Mouse (Mus musculus) lung, embryonic 15.5 days (tissue): ENCODE results near the gene Pdhx. TPM values are rescaled to one million over a fixed set of nuclear protein-coding genes. Genes with fewer than 3 reads are reported as not detected.
A peak's percentile ranks its signal among the peaks of the same experiment; 100 is the strongest.

Experiments used
- ATAC-seq: fragments of 200-750 bp; cut with Nextera tagmentation; 2 replicates; pipeline ENCODE4 v1.8.0; 2017; ENCODE audit warnings: moderate number of reproducible peaks, borderline replicate concordance; ENCODE audit not compliant: low FRiP score, low TSS enrichment; ENCODE audit errors: extremely low read depth
- H3K27ac ChIP-seq: fragments of 300-500 bp; sonication (generic); 2 replicates; pipeline ENCODE4 v1.5.1; 2015; ENCODE audit warnings: moderate library complexity, mild to moderate bottlenecking, inconsistent platforms
- H3K27me3 ChIP-seq: fragments of 300-500 bp; sonication (generic); 2 replicates; pipeline ENCODE4 v1.6.1; 2015; ENCODE audit warnings: inconsistent platforms
- H3K36me3 ChIP-seq: fragments of 300-500 bp; sonication (generic); 2 replicates; pipeline ENCODE4 v1.6.1; 2015; ENCODE audit warnings: inconsistent platforms
- H3K4me1 ChIP-seq: fragments of 300-500 bp; sonication (generic); 2 replicates; pipeline ENCODE4 v1.6.1; 2015; ENCODE audit warnings: inconsistent platforms
- H3K4me2 ChIP-seq: fragments of 300-500 bp; sonication (generic); 2 replicates; pipeline ENCODE4 v1.6.1; 2015; ENCODE audit warnings: inconsistent platforms, mild to moderate bottlenecking, moderate library complexity
- H3K4me3 ChIP-seq: fragments of 300-500 bp; sonication (generic); 2 replicates; pipeline ENCODE4 v1.5.1; 2015; ENCODE audit warnings: mild to moderate bottlenecking, inconsistent platforms
- H3K9ac ChIP-seq: fragments of 300-500 bp; sonication (generic); 2 replicates; pipeline ENCODE4 v1.6.1; 2015; ENCODE audit warnings: inconsistent platforms
- H3K9me3 ChIP-seq: fragments of 300-500 bp; sonication (generic); 2 replicates; pipeline ENCODE4 v1.6.1; 2016; ENCODE audit warnings: inconsistent platforms
- WGBS: fragments of 180-500 bp; shearing (Covaris S2); methylation state at CpG from one replicate; pipeline ENCODE4 v1.1.7; 2015; 5-methylcytosine and 5-hydroxymethylcytosine counted together
- polyA plus RNA-seq: library from polyadenylated mRNA; unstranded; fragments of >200 nt; fragmentation: Nextera tagmentation; extraction: Ambion mirVana; gene quantifications from 2 replicates; pipeline ENCODE4 v1.2.1, GENCODE M21; 2015

Gene Pdhx
- polyA plus RNA-seq, 1 experiment from 2014 or later: 40.6 TPM

- no peak overlapping the region for H3K4me2 ChIP-seq
- H3K9me3 ChIP-seq: no peaks in the 10 kb centered on the region
- no peaks in the 10 kb centered on the region for H3K27me3 ChIP-seq
- H3K4me1 ChIP-seq: peaks cover 7% of the 10 kb centered on the region; the same call in 1 of the 2 replicates
- 0 out of 2 replicates have a peak, but pooled peaks cover 4% of the 10 kb centered on the region for H3K36me3 ChIP-seq
- ATAC-seq: peak; percentile 89; the same call in 1 of the 2 replicates
- peak overlapping the region; percentile 57; the same call in 1 of the 2 replicates for H3K27ac ChIP-seq
- no peak overlapping the region for H3K9ac ChIP-seq
- 60% methylated on average over 19 of the region's 19 CpGs for WGBS
- no peak overlapping the region for H3K4me3 ChIP-seq
Measured at GRCm38 (mm10) chr2:103051937-103052893, 21.1 kb downstream of the Pdhx start.

GRCm38 (mm10) chr2:103045286-103045685, 28.0 kb downstream of the Pdhx start:
- no peak overlapping the region for H3K9ac ChIP-seq
- H3K4me2 ChIP-seq: no peak overlapping the region
- H3K9me3 ChIP-seq: no peaks in the 10 kb centered on the region
- H3K36me3 ChIP-seq: 0 out of 2 replicates have a peak, but pooled peaks cover 3% of the 10 kb centered on the region
- 95% methylated on average over 2 of the region's 2 CpGs for WGBS
- H3K27ac ChIP-seq: no peak overlapping the region
- H3K4me3 ChIP-seq: no peak overlapping the region
- no peaks in the 10 kb centered on the region for H3K4me1 ChIP-seq
- H3K27me3 ChIP-seq: no peaks in the 10 kb centered on the region
- no peak for ATAC-seq

DNA sequence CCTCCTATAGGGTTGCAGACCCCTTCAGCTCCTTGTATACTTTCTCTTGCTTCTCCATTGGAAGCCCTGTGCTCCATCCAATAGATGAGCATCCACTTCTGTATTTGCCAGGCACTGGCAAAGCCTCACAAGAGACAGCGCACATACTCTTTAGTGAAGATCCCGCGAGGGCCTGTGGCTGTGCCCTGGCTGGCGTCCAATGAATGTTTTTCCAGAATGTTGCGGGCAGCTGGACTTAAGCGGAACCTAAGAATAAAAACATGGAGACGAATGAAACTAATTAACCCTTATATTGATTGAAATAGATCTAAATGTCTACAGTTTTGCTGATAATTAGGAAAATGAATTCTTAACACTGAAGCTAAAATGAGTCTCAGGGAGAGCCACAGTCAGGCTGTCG, 32.4 kb downstream of the Pdhx start:
- H3K9ac ChIP-seq: no peak overlapping the region
- H3K4me2 ChIP-seq: no peak overlapping the region
- H3K27ac ChIP-seq: no peak overlapping the region
- no peak overlapping the region for H3K4me3 ChIP-seq
- no peak for ATAC-seq
- no peaks in the 10 kb centered on the region for H3K4me1 ChIP-seq
- H3K27me3 ChIP-seq: no peaks in the 10 kb centered on the region
- 57% methylated on average over 8 of the region's 8 CpGs for WGBS
- H3K36me3 ChIP-seq: 0 out of 2 replicates have a peak, but pooled peaks cover 1% of the 10 kb centered on the region
- no peaks in the 10 kb centered on the region for H3K9me3 ChIP-seq

- Histone ChIP-seq H3K4me2 (no peak overlapping the region), H3K36me3 (peaks cover 8% of the 10 kb centered on the region; the same call in 1 of the 2 replicates), H3K27ac (no peak overlapping the region), H3K9me3 (no peaks in the 10 kb centered on the region), H3K9ac (no peak overlapping the region), H3K4me1 (no peaks in the 10 kb centered on the region), H3K27me3 (no peaks in the 10 kb centered on the region), H3K4me3 (no peak overlapping the region)
- no peak for ATAC-seq
- WGBS: 86% methylated on average over 4 of the region's 4 CpGs
Measured at GRCm38 (mm10) chr2:103037831-103038230, 35.5 kb downstream of the Pdhx start.

DNA sequence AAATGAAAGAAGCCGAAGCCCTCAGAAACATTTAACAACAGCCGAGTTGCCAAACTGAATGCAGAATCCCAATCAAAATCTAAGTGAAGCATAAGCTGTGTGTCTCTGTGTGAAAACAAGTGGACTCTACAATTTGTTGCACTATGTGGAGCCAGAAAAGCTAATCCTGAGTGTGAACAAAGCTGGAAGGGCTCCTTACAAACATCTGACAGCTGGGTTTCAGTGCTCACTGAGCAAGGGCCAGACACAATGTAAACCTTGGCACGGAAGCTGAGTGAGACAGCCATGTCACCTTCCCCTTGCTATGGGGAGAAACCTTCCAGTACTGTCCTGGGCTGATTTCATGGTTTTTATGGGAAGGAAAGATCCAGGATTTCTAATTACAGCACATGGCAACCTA, 50.6 kb downstream of the Pdhx start:
- Histone ChIP-seq H3K27ac (0 out of 2 replicates have a peak overlapping the region, but pooled peaks have one; percentile 27), H3K27me3 (no peaks in the 10 kb centered on the region), H3K4me3 (no peak overlapping the region), H3K9ac (no peak overlapping the region), H3K36me3 (peaks cover 7% of the 10 kb centered on the region; the same call in 1 of the 2 replicates), H3K9me3 (no peaks in the 10 kb centered on the region), H3K4me1 (peaks cover 6% of the 10 kb centered on the region; the same call in 1 of the 2 replicates), H3K4me2 (no peak overlapping the region)
- 73% methylated on average over 3 of the region's 3 CpGs for WGBS
- no peak for ATAC-seq

DNA sequence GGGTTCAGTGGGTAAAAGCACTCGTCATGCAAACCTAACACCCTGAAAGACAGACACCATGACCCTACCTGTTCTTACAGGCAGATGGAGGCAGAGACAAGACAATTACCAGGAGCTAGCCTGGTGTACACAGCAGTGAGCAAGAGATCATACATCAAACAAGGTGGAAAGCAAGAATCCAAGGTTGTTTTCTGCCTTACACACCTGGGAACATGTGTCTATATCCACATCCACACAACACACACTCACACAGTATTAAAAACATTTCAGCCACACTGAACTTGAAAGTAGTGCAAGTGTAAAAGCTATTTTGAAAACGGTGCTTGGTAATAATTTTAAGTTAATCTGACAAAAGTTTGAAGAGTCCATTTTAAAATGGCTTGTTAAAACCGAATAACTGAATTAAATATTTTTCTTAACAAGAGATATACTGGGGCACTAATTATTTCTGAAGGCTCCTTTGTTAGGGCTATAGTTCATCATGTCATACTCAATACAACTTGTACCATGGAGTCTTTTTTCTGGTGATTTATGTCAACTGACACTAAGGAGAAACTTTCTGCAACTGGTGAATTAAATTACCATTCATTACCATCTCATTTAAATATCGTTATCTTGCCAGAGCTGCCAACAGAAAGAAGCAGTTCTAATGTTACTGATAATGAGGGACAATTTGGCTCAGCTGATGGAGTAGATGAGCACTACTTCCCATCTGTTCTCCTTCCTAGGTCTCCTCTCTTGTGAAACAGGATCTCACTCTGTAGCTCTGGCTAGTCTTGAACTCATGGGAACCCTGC, 52.9 kb downstream of the Pdhx start:
- H3K27me3 ChIP-seq: no peaks in the 10 kb centered on the region
- H3K4me1 ChIP-seq: peaks cover 8% of the 10 kb centered on the region; the same call in 1 of the 2 replicates
- H3K4me3 ChIP-seq: no peak overlapping the region
- no peak overlapping the region for H3K9ac ChIP-seq
- H3K36me3 ChIP-seq: peaks cover 4% of the 10 kb centered on the region; the same call in 1 of the 2 replicates
- 79% methylated on average over 4 of the region's 4 CpGs for WGBS
- no peaks in the 10 kb centered on the region for H3K9me3 ChIP-seq
- no peak for ATAC-seq
- H3K27ac ChIP-seq: no peak overlapping the region
- H3K4me2 ChIP-seq: no peak overlapping the region

GRCm38 (mm10) chr2:103018817-103019494, 54.4 kb downstream of the Pdhx start:
- no peaks in the 10 kb centered on the region for H3K9me3 ChIP-seq
- no peaks in the 10 kb centered on the region for H3K27me3 ChIP-seq
- no peak overlapping the region for H3K9ac ChIP-seq
- H3K36me3 ChIP-seq: 0 out of 2 replicates have a peak, but pooled peaks cover under 1% of the 10 kb centered on the region
- H3K27ac ChIP-seq: no peak overlapping the region
- no peak overlapping the region for H3K4me3 ChIP-seq
- H3K4me2 ChIP-seq: no peak overlapping the region
- ATAC-seq: no peak
- 58% methylated on average over 9 of the region's 9 CpGs for WGBS
- peaks cover 8% of the 10 kb centered on the region; the same call in 1 of the 2 replicates for H3K4me1 ChIP-seq

DNA sequence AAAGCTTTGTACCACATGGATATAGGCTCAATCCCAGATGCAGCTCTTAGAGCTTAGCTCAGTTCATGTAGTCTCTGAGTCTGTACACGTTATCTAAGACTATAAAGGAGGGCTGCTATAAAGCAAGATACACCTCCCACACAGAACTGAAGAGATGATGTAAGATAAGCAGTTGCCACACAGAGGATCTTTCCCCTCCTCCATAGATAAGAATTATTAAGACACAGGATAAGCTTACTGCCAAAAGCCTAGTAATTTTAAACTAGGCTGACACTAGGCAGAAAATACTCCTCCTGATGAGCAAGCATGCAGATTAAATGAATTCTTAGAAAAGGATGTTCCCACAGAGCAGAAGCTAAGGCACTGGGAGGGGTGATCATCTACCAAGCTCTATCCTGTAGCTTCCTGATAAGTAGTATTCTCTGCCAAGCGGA, 55.9 kb downstream of the Pdhx start:
- WGBS: 61% methylated on average over 2 of the region's 2 CpGs

GRCm38 (mm10) chr2:103016089-103016488, 57.2 kb downstream of the Pdhx start:
- H3K4me3 ChIP-seq: no peak overlapping the region
- no peaks in the 10 kb centered on the region for H3K27me3 ChIP-seq
- H3K9ac ChIP-seq: no peak overlapping the region
- no peak for ATAC-seq
- no peaks in the 10 kb centered on the region for H3K36me3 ChIP-seq
- no peak overlapping the region for H3K4me2 ChIP-seq
- H3K4me1 ChIP-seq: peaks cover 8% of the 10 kb centered on the region; the same call in 1 of the 2 replicates
- no peak overlapping the region for H3K27ac ChIP-seq
- H3K9me3 ChIP-seq: no peaks in the 10 kb centered on the region

More for the DNA sequence above, 55.9 kb downstream of the Pdhx start:
- Histone ChIP-seq H3K9me3 (no peaks in the 10 kb centered on the region), H3K9ac (no peak overlapping the region), H3K4me3 (no peak overlapping the region), H3K4me2 (no peak overlapping the region), H3K27ac (no peak overlapping the region), H3K4me1 (peaks cover 8% of the 10 kb centered on the region; the same call in 1 of the 2 replicates), H3K36me3 (no peaks in the 10 kb centered on the region), H3K27me3 (no peaks in the 10 kb centered on the region)
- ATAC-seq: no peak

DNA sequence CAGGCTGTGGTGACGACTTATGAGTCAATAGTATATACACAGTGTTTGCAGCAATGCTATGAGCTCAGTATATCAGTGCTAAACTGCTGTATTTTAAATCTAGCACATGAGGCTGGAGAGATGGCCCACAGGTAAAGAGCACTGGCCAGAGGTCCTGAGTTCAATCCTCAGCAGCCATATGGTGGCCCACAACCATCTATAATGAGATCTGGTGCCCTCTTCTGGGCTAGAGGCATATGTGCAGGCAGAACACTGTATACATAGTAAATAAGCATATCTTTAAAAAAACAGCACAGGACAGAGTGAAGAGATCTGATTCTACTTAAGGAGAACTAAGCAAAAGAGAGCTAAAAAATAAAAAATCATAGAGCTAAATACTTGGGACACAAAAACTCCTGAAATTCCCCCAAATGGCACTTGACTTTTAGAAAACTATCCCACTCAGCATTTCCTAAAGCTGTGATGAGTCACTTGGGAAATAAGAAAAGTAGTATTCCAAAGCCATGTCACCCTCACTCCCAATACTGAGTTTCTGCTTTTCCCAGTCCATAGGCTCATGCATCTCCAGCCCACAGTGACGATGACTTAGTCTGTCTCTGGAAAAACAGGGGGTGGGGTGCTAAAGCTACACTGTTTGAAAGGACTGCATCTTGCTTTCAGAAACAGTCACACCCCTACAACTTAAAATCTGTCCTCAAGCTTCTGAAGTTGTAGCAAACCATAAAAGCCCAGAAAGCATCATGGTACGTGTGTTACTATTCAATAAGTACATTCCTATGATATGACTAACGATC, 60.3 kb downstream of the Pdhx start:
- Histone ChIP-seq H3K4me3 (no peak overlapping the region), H3K27ac (no peak overlapping the region), H3K9ac (no peak overlapping the region), H3K4me2 (no peak overlapping the region), H3K4me1 (0 out of 2 replicates have a peak, but pooled peaks cover 2% of the 10 kb centered on the region), H3K27me3 (no peaks in the 10 kb centered on the region), H3K9me3 (no peaks in the 10 kb centered on the region), H3K36me3 (no peaks in the 10 kb centered on the region)
- WGBS: 76% methylated on average over 4 of the region's 4 CpGs
- no peak for ATAC-seq
